Mouse (Mus musculus) heart, embryonic 15.5 days (tissue): ENCODE measurements around the gene Rybp. TPM values are rescaled to one million over a fixed set of nuclear protein-coding genes. Genes with fewer than 3 reads are reported as not detected.

ENCODE experiments used
- ATAC-seq: fragments of 200-750 bp; cut with Nextera tagmentation; replicated peaks from 2 replicates; pipeline ENCODE4 v1.8.0; 2017; ENCODE audit warnings: low read depth, moderate TSS enrichment; ENCODE audit not compliant: insufficient number of reproducible peaks, insufficient read depth, low FRiP score
- H3K27ac ChIP-seq: fragments of 300-500 bp; sonication (generic); 2 replicates; pipeline ENCODE4 v1.5.1; 2015; ENCODE audit warnings: mild to moderate bottlenecking, inconsistent platforms
- H3K27me3 ChIP-seq: fragments of 300-500 bp; sonication (generic); 2 replicates; pipeline ENCODE4 v1.6.1; 2015; ENCODE audit warnings: inconsistent platforms
- H3K36me3 ChIP-seq: fragments of 300-500 bp; sonication (generic); 2 replicates; pipeline ENCODE4 v1.6.1; 2015; ENCODE audit warnings: mild to moderate bottlenecking, inconsistent platforms
- H3K4me1 ChIP-seq: fragments of 300-500 bp; sonication (generic); replicated peaks from 2 replicates; pipeline ENCODE4 v1.6.1; 2015; ENCODE audit warnings: inconsistent platforms
- H3K4me2 ChIP-seq: fragments of 300-500 bp; sonication (generic); 2 replicates; pipeline ENCODE4 v1.6.1; 2015; ENCODE audit warnings: inconsistent platforms, mild to moderate bottlenecking, moderate library complexity
- H3K4me3 ChIP-seq: fragments of 300-500 bp; sonication (generic); 2 replicates; pipeline ENCODE4 v1.5.1; 2015; ENCODE audit warnings: mild to moderate bottlenecking, inconsistent platforms
- H3K9ac ChIP-seq: fragments of 300-500 bp; sonication (generic); 2 replicates; pipeline ENCODE4 v1.6.1; 2015; ENCODE audit warnings: mild to moderate bottlenecking, inconsistent platforms
- H3K9me3 ChIP-seq: fragments of 300-500 bp; sonication (generic); replicated peaks from 2 replicates; pipeline ENCODE4 v1.6.1; 2016; ENCODE audit warnings: inconsistent platforms
- WGBS: fragments of 180-500 bp; shearing (Covaris S2); methylation state at CpG from one replicate; pipeline ENCODE4 v1.1.7; 2015; ENCODE audit warnings: mixed read lengths; 5-methylcytosine and 5-hydroxymethylcytosine counted together
- polyA plus RNA-seq: library from polyadenylated mRNA; unstranded; fragments of >200 nt; fragmentation: Nextera tagmentation; extraction: Ambion mirVana; gene quantifications from 2 replicates; pipeline ENCODE4 v1.2.1, GENCODE M21; 2015

Gene Rybp
- polyA plus RNA-seq, 1 experiment from 2014 or later: 9.5 TPM

GRCm38 (mm10) chr6:100322145-100322544 lies 34.9 kb upstream of the Rybp start:
- Histone ChIP-seq H3K27me3 (peaks cover 10% of the 10 kb centered on the region; the same call in 1 of the 2 replicates), H3K27ac (no peak overlapping the region), H3K4me1 (peaks cover 6% of the 10 kb centered on the region), H3K4me2 (no peak overlapping the region), H3K4me3 (no peak overlapping the region), H3K9me3 (no peaks in the 10 kb centered on the region), H3K36me3 (no peaks in the 10 kb centered on the region), H3K9ac (no peak overlapping the region)
- no peak for ATAC-seq
- WGBS: 67% methylated on average over 5 of the region's 5 CpGs

GRCm38 (mm10) chr6:100314201-100314600 lies 26.9 kb upstream of the Rybp start:
- no peak overlapping the region for H3K9ac ChIP-seq
- no peaks in the 10 kb centered on the region for H3K36me3 ChIP-seq
- no peak overlapping the region for H3K27ac ChIP-seq

GRCm38 (mm10) chr6:100311167-100311566 lies 23.9 kb upstream of the Rybp start:
- Histone ChIP-seq H3K4me2 (no peak overlapping the region), H3K9ac (no peak overlapping the region), H3K36me3 (no peaks in the 10 kb centered on the region), H3K27me3 (no peaks in the 10 kb centered on the region), H3K4me3 (no peak overlapping the region), H3K27ac (no peak overlapping the region), H3K4me1 (no peaks in the 10 kb centered on the region), H3K9me3 (no peaks in the 10 kb centered on the region)
- ATAC-seq: no peak
- WGBS: 86% methylated on average over 1 of the region's 1 CpGs

More at GRCm38 (mm10) chr6:100314201-100314600, 26.9 kb upstream of the Rybp start:
- no peak for ATAC-seq
- H3K27me3 ChIP-seq: no peaks in the 10 kb centered on the region
- no peaks in the 10 kb centered on the region for H3K4me1 ChIP-seq
- no peaks in the 10 kb centered on the region for H3K9me3 ChIP-seq
- H3K4me2 ChIP-seq: no peak overlapping the region
- H3K4me3 ChIP-seq: no peak overlapping the region
- 60% methylated on average over 8 of the region's 8 CpGs for WGBS

- WGBS: 51% methylated on average over 10 of the region's 10 CpGs
- H3K27me3 ChIP-seq: peaks cover 6% of the 10 kb centered on the region; the same call in 1 of the 2 replicates
- H3K9me3 ChIP-seq: no peaks in the 10 kb centered on the region
- ATAC-seq: no peak
- H3K4me3 ChIP-seq: no peak overlapping the region
- no peak overlapping the region for H3K4me2 ChIP-seq
- H3K9ac ChIP-seq: no peak overlapping the region
- no peaks in the 10 kb centered on the region for H3K4me1 ChIP-seq
- H3K36me3 ChIP-seq: no peaks in the 10 kb centered on the region
- H3K27ac ChIP-seq: no peak overlapping the region
Observed at GRCm38 (mm10) chr6:100304831-100305230, 17.5 kb upstream of the Rybp start.

GRCm38 (mm10) chr6:100301410-100302108 lies 14.3 kb upstream of the Rybp start:
- 64% methylated on average over 8 of the region's 8 CpGs for WGBS
- Histone ChIP-seq H3K27ac (no peak overlapping the region), H3K4me2 (no peak overlapping the region), H3K4me1 (no peaks in the 10 kb centered on the region), H3K4me3 (no peak overlapping the region), H3K9ac (no peak overlapping the region), H3K9me3 (no peaks in the 10 kb centered on the region), H3K27me3 (peaks cover 6% of the 10 kb centered on the region; the same call in 1 of the 2 replicates), H3K36me3 (no peaks in the 10 kb centered on the region)
- no peak for ATAC-seq

- no peak for ATAC-seq
- no peak overlapping the region for H3K9ac ChIP-seq
Observed at GRCm38 (mm10) chr6:100300831-100301230, 13.5 kb upstream of the Rybp start.

GRCm38 (mm10) chr6:100298945-100299344 lies 11.7 kb upstream of the Rybp start:
- 33% methylated on average over 4 of the region's 4 CpGs for WGBS
- H3K4me2 ChIP-seq: no peak overlapping the region
- no peaks in the 10 kb centered on the region for H3K4me1 ChIP-seq
- no peaks in the 10 kb centered on the region for H3K9me3 ChIP-seq
- H3K4me3 ChIP-seq: no peak overlapping the region
- H3K27me3 ChIP-seq: peaks cover 6% of the 10 kb centered on the region; the same call in 1 of the 2 replicates
- H3K27ac ChIP-seq: no peak overlapping the region
- no peaks in the 10 kb centered on the region for H3K36me3 ChIP-seq
- ATAC-seq: peak; percentile 60; the same call in 1 of the 2 replicates
- H3K9ac ChIP-seq: no peak overlapping the region

More at GRCm38 (mm10) chr6:100300831-100301230, 13.5 kb upstream of the Rybp start:
- H3K4me1 ChIP-seq: no peaks in the 10 kb centered on the region
- peaks cover 6% of the 10 kb centered on the region; the same call in 1 of the 2 replicates for H3K27me3 ChIP-seq
- H3K27ac ChIP-seq: no peak overlapping the region
- H3K36me3 ChIP-seq: no peaks in the 10 kb centered on the region
- no peak overlapping the region for H3K4me2 ChIP-seq
- H3K4me3 ChIP-seq: no peak overlapping the region
- H3K9me3 ChIP-seq: no peaks in the 10 kb centered on the region
- WGBS: 36% methylated on average over 3 of the region's 3 CpGs

GRCm38 (mm10) chr6:100297536-100297935 lies 10.3 kb upstream of the Rybp start:
- Histone ChIP-seq H3K36me3 (no peaks in the 10 kb centered on the region), H3K4me2 (no peak overlapping the region), H3K9ac (no peak overlapping the region), H3K9me3 (no peaks in the 10 kb centered on the region), H3K4me1 (no peaks in the 10 kb centered on the region), H3K27ac (no peak overlapping the region), H3K4me3 (no peak overlapping the region), H3K27me3 (peaks cover 6% of the 10 kb centered on the region; the same call in 1 of the 2 replicates)
- no peak for ATAC-seq
- WGBS: 81% methylated on average over 8 of the region's 8 CpGs

GRCm38 (mm10) chr6:100292411-100292810 lies 5.1 kb upstream of the Rybp start:
- Histone ChIP-seq H3K9me3 (no peaks in the 10 kb centered on the region), H3K4me2 (no peak overlapping the region), H3K27me3 (peaks cover 13% of the 10 kb centered on the region), H3K4me3 (no peak overlapping the region), H3K9ac (no peak overlapping the region), H3K4me1 (peaks cover 14% of the 10 kb centered on the region), H3K36me3 (no peaks in the 10 kb centered on the region), H3K27ac (no peak overlapping the region)
- 89% methylated on average over 6 of the region's 6 CpGs for WGBS
- ATAC-seq: no peak

- Histone ChIP-seq H3K4me3 (no peak overlapping the region), H3K9me3 (no peaks in the 10 kb centered on the region), H3K4me2 (no peak overlapping the region), H3K9ac (no peak overlapping the region), H3K4me1 (peaks cover 27% of the 10 kb centered on the region), H3K36me3 (no peaks in the 10 kb centered on the region), H3K27ac (no peak overlapping the region), H3K27me3 (peaks cover 13% of the 10 kb centered on the region)
- WGBS: 69% methylated on average over 5 of the region's 5 CpGs
- no peak for ATAC-seq
Observed at GRCm38 (mm10) chr6:100289058-100289457, 1.8 kb upstream of the Rybp start.

- H3K36me3 ChIP-seq: no peaks in the 10 kb centered on the region
- peak overlapping the region; percentile 96 for H3K4me2 ChIP-seq
- peaks cover 30% of the 10 kb centered on the region for H3K4me1 ChIP-seq
- H3K9me3 ChIP-seq: no peaks in the 10 kb centered on the region
- 29% methylated on average over 4 of the region's 4 CpGs for WGBS
- H3K4me3 ChIP-seq: peak overlapping the region; percentile 83
- no peak overlapping the region for H3K9ac ChIP-seq
- ATAC-seq: no peak
- H3K27ac ChIP-seq: no peak overlapping the region
- peaks cover 13% of the 10 kb centered on the region for H3K27me3 ChIP-seq
Observed at GRCm38 (mm10) chr6:100288730-100289035, 1.4 kb upstream of the Rybp start.
